Mouse (Mus musculus): Measurements from ENCODE around the gene Procr. TPM values are rescaled to one million over a fixed set of nuclear protein-coding genes. Genes with fewer than 3 reads are reported as not detected.

Gene Procr
- total and polyA plus RNA-seq, 3 experiments, result 2.4 to 4.8 (median 3.0) TPM

GRCm38 (mm10) chr2:155717082-155717990, 33.6 kb upstream of the Procr start:
- WGBS, result 77% methylated on average over 12 of the region's 12 CpGs
- intact Hi-C loops (cut with DNase I), result no loop called here
- no peak overlapping the region for H3K4me3 ChIP-seq
- no peaks in the 10 kb centered on the region for H3K27me3 ChIP-seq (ENCODE audit: control insufficient read depth, insufficient read depth, low read length)
- H3K9ac ChIP-seq (ENCODE audit: low read depth, low read length), result no peak overlapping the region
- peak; percentile 46 to 67 for DNase-seq
- H3K27ac ChIP-seq, result no peak overlapping the region
- H3K79me2 ChIP-seq (replicated peaks; ENCODE audit: control insufficient read depth, insufficient read depth, low read length), result no peaks in the 10 kb centered on the region
- no peaks in the 10 kb centered on the region for H3K36me3 ChIP-seq (ENCODE audit: control insufficient read depth, insufficient read depth, low read length)
- TF ChIP-seq CTCF (IDR thresholded peaks at IDR 0.05) (no peak), EP300 (IDR thresholded peaks at IDR 0.05; ENCODE audit: insufficient read depth, low read depth, low read length) (no peak), POLR2A (IDR thresholded peaks at IDR 0.05; ENCODE audit: insufficient read depth, low read depth, low read length) (no peak)
- H3K4me1 ChIP-seq (ENCODE audit: control insufficient read depth, insufficient read depth, low read length), result no peaks in the 10 kb centered on the region

- no peaks in the 10 kb centered on the region for H3K79me2 ChIP-seq (replicated peaks; ENCODE audit: control insufficient read depth, insufficient read depth, low read length)
- TF ChIP-seq CTCF (IDR thresholded peaks at IDR 0.05) (no peak), EP300 (IDR thresholded peaks at IDR 0.05; ENCODE audit: insufficient read depth, low read depth, low read length) (no peak), POLR2A (IDR thresholded peaks at IDR 0.05; ENCODE audit: insufficient read depth, low read depth, low read length) (no peak)
- H3K36me3 ChIP-seq (ENCODE audit: control insufficient read depth, insufficient read depth, low read length), result no peaks in the 10 kb centered on the region
- DNase-seq, result no peak
- H3K27me3 ChIP-seq (ENCODE audit: control insufficient read depth, insufficient read depth, low read length), result no peaks in the 10 kb centered on the region
- 66% methylated on average over 5 of the region's 5 CpGs for WGBS
- no peak overlapping the region for H3K4me3 ChIP-seq
- H3K27ac ChIP-seq, result no peak overlapping the region
- H3K9ac ChIP-seq (ENCODE audit: low read depth, low read length), result no peak overlapping the region
- H3K4me1 ChIP-seq (ENCODE audit: control insufficient read depth, insufficient read depth, low read length), result no peaks in the 10 kb centered on the region
- intact Hi-C loops (cut with DNase I), result no loop called here
Observed at GRCm38 (mm10) chr2:155720585-155720984, 30.3 kb upstream of the Procr start.

DNA sequence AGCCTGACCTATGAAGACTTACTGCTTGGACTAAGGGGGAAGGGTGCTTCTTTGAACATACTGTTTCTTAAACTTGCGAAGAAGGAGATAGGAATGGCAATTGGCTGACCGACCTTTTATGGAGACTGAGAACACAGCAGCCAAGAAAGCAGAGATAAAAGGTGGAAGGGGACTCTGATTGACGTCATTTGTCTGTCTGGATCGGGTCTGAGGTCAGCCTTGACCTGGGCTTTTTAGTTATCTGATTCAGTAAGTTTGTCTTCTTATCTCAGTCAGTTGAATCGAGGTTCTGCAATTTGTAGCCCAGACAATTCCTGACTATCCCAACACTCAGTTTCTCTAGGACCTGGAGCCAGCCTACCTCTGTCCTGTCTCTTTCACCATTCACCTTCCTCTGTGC, 26.9 kb upstream of the Procr start:
- no peak overlapping the region for H3K27ac ChIP-seq
- no peak overlapping the region for H3K4me3 ChIP-seq
- H3K4me1 ChIP-seq (ENCODE audit: control insufficient read depth, insufficient read depth, low read length), result peaks cover 3% of the 10 kb centered on the region
- TF ChIP-seq CTCF (IDR thresholded peaks at IDR 0.05) (no peak), POLR2A (IDR thresholded peaks at IDR 0.05; ENCODE audit: insufficient read depth, low read depth, low read length) (no peak), EP300 (IDR thresholded peaks at IDR 0.05; ENCODE audit: insufficient read depth, low read depth, low read length) (no peak)
- 59% methylated on average over 5 of the region's 5 CpGs for WGBS
- intact Hi-C loops (cut with DNase I), result no loop called here
- H3K27me3 ChIP-seq (ENCODE audit: control insufficient read depth, insufficient read depth, low read length), result no peaks in the 10 kb centered on the region
- H3K9ac ChIP-seq (ENCODE audit: low read depth, low read length), result no peak overlapping the region
- no peaks in the 10 kb centered on the region for H3K79me2 ChIP-seq (replicated peaks; ENCODE audit: control insufficient read depth, insufficient read depth, low read length)
- no peak for DNase-seq
- H3K36me3 ChIP-seq (ENCODE audit: control insufficient read depth, insufficient read depth, low read length), result no peaks in the 10 kb centered on the region

DNA sequence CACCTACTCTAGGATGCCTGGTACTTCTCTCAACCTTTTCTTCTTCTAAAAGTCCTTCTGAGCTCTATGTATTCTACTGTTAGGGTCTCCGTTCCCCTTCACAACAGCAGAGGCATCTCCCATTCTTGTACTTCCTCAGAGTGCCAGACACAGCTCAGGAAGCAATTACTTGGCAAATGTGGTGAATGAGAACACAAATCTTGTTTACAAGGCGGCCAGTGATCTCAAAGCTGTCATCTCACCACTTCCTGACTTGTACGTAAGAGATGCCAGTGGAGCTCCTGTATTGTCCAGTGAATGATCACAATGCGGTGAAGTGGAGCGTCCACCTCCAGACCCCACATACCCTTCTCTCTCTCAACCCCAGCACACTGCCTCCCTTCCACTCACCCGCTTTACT, 26.4 kb upstream of the Procr start:
- no peak overlapping the region for H3K9ac ChIP-seq (ENCODE audit: low read depth, low read length)
- peaks cover 3% of the 10 kb centered on the region for H3K4me1 ChIP-seq (ENCODE audit: control insufficient read depth, insufficient read depth, low read length)
- no peak overlapping the region for H3K27ac ChIP-seq
- no peaks in the 10 kb centered on the region for H3K36me3 ChIP-seq (ENCODE audit: control insufficient read depth, insufficient read depth, low read length)
- TF ChIP-seq POLR2A (IDR thresholded peaks at IDR 0.05; ENCODE audit: insufficient read depth, low read depth, low read length) (no peak), EP300 (IDR thresholded peaks at IDR 0.05; ENCODE audit: insufficient read depth, low read depth, low read length) (no peak), CTCF (IDR thresholded peaks at IDR 0.05) (no peak)
- H3K4me3 ChIP-seq, result no peak overlapping the region
- no peaks in the 10 kb centered on the region for H3K79me2 ChIP-seq (replicated peaks; ENCODE audit: control insufficient read depth, insufficient read depth, low read length)
- no peaks in the 10 kb centered on the region for H3K27me3 ChIP-seq (ENCODE audit: control insufficient read depth, insufficient read depth, low read length)
- intact Hi-C loops (cut with DNase I), result no loop called here
- WGBS, result 79% methylated on average over 6 of the region's 6 CpGs
- DNase-seq, result no peak

DNA sequence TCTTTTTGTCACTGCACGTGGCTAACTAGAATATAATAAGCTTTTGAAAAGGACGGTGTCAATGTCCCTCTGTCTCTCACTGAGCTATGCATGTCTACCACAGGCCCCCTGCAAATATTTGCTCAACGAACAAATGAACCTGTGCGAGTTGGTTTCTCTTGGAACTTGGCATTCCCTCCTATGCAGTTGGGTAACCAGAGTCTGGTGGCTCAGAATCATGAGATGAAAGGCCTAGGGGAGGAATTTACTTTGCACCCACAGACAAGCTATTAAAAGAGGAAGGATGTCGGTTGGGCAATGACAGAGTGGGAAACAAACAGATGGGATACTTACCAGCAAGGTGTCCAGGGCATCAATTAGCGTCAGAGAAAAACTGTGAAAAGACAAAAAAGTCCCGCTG, 24.6 kb upstream of the Procr start:
- no peak overlapping the region for H3K4me3 ChIP-seq
- no peak overlapping the region for H3K27ac ChIP-seq
- H3K27me3 ChIP-seq (ENCODE audit: control insufficient read depth, insufficient read depth, low read length), result no peaks in the 10 kb centered on the region
- whole genome bisulfite sequencing, result 88% methylated on average over 7 of the region's 7 CpGs
- TF ChIP-seq EP300 (IDR thresholded peaks at IDR 0.05; ENCODE audit: insufficient read depth, low read depth, low read length), result no peak
- TF ChIP-seq CTCF (IDR thresholded peaks at IDR 0.05), result no peak
- no peak for TF ChIP-seq POLR2A (IDR thresholded peaks at IDR 0.05; ENCODE audit: insufficient read depth, low read depth, low read length)
- H3K9ac ChIP-seq (ENCODE audit: low read depth, low read length), result no peak overlapping the region
- peaks cover 3% of the 10 kb centered on the region for H3K4me1 ChIP-seq (ENCODE audit: control insufficient read depth, insufficient read depth, low read length)
- H3K36me3 ChIP-seq (ENCODE audit: control insufficient read depth, insufficient read depth, low read length), result no peaks in the 10 kb centered on the region
- intact Hi-C loops (cut with DNase I), result loop anchor here (5.0 kb wide), 1 partner anchor 91 kb away; the partner anchor contains the start of gene BC029722
- no peaks in the 10 kb centered on the region for H3K79me2 ChIP-seq (replicated peaks; ENCODE audit: control insufficient read depth, insufficient read depth, low read length)
- no peak for DNase-seq

DNA sequence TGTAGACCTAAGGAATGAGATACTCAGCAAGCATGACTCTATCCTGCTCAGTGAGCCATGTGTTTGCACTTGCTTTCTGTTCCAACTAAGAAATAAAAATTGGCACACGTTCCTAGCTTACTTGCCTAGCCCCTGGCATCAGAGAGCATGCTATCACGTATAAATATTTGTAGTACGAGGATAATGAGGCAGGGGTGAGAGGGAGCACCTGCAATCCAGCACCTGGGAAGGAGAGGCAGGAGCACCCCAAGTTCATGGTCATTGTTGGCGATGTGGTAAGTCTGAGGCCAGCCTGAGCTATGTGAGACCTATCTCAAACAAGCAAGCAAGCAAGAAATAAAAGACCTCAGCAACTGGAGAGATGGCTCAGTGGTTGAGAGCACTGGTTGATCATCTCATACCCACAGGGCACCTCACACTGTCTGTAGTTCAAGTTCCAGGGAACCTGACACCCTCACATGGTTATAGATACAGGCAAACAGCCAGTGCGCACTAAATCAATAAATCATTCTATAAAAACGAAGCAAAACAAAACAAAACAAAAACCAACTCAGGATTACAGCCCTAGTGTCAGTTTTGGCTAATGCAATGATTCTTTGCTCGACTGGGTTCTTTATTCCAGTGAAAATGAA, 23.0 kb upstream of the Procr start:
- H3K4me3 ChIP-seq, result no peak overlapping the region
- H3K4me1 ChIP-seq (ENCODE audit: control insufficient read depth, insufficient read depth, low read length), result peaks cover 3% of the 10 kb centered on the region
- no peaks in the 10 kb centered on the region for H3K36me3 ChIP-seq (ENCODE audit: control insufficient read depth, insufficient read depth, low read length)
- intact Hi-C loops (cut with DNase I), result loop anchor here (5.0 kb wide), 1 partner anchor 89 kb away; the partner anchor contains the start of gene BC029722
- no peak for TF ChIP-seq EP300 (IDR thresholded peaks at IDR 0.05; ENCODE audit: insufficient read depth, low read depth, low read length)
- no peak for TF ChIP-seq POLR2A (IDR thresholded peaks at IDR 0.05; ENCODE audit: insufficient read depth, low read depth, low read length)
- no peak overlapping the region for H3K9ac ChIP-seq (ENCODE audit: low read depth, low read length)
- no peak overlapping the region for H3K27ac ChIP-seq
- no peaks in the 10 kb centered on the region for H3K79me2 ChIP-seq (replicated peaks; ENCODE audit: control insufficient read depth, insufficient read depth, low read length)
- 74% methylated on average over 7 of the region's 7 CpGs for WGBS
- DNase-seq, result no peak
- no peaks in the 10 kb centered on the region for H3K27me3 ChIP-seq (ENCODE audit: control insufficient read depth, insufficient read depth, low read length)
